Mouse (Mus musculus) lung, embryonic 16.5 days (tissue): ENCODE measurements around the gene Fkbp10. TPM values are rescaled to one million over a fixed set of nuclear protein-coding genes. Genes with fewer than 3 reads are reported as not detected.

ENCODE experiments used
- ATAC-seq: fragments of 200-750 bp; cut with Nextera tagmentation; 2 replicates; pipeline ENCODE4 v1.8.0; 2017; ENCODE audit warnings: low read depth, mild to moderate bottlenecking, moderate library complexity
- H3K27ac ChIP-seq: fragments of 300-500 bp; sonication (generic); 2 replicates; pipeline ENCODE4 v1.5.1; 2014; ENCODE audit warnings: mild to moderate bottlenecking, control low read depth, low read length
- H3K27me3 ChIP-seq: fragments of 300-500 bp; sonication (generic); 2 replicates; pipeline ENCODE4 v1.6.1; 2014; ENCODE audit warnings: low read depth, low read length, mixed read lengths; ENCODE audit not compliant: control insufficient read depth, insufficient read depth
- H3K36me3 ChIP-seq: fragments of 300-500 bp; sonication (generic); 2 replicates; pipeline ENCODE4 v1.6.1; 2014; ENCODE audit warnings: low read length; ENCODE audit not compliant: control insufficient read depth, insufficient read depth
- H3K4me1 ChIP-seq: fragments of 300-500 bp; sonication (generic); replicated peaks from 2 replicates; pipeline ENCODE4 v1.6.1; 2014; ENCODE audit warnings: low read length, mixed read lengths; ENCODE audit not compliant: control insufficient read depth, insufficient read depth
- H3K4me2 ChIP-seq: fragments of 300-500 bp; sonication (generic); 2 replicates; pipeline ENCODE4 v1.6.1; 2014; ENCODE audit warnings: low read depth, low read length, control low read depth
- H3K4me3 ChIP-seq: fragments of 300-500 bp; sonication (generic); 2 replicates; pipeline ENCODE4 v1.5.1; 2014; ENCODE audit warnings: mild to moderate bottlenecking, low read length, control low read depth
- H3K9ac ChIP-seq: fragments of 300-500 bp; sonication (generic); 2 replicates; pipeline ENCODE4 v1.6.1; 2014; ENCODE audit warnings: low read length, control low read depth
- H3K9me3 ChIP-seq: fragments of 300-500 bp; sonication (generic); 2 replicates; pipeline ENCODE4 v1.6.1; 2016; ENCODE audit warnings: low read length; ENCODE audit not compliant: control insufficient read depth
- WGBS: fragments of 180-500 bp; shearing (Covaris S2); extraction: QIAGEN DNeasy Blood & Tissue Kit; methylation state at CpG from one replicate; pipeline ENCODE4 v1.1.7; 2014; 5-methylcytosine and 5-hydroxymethylcytosine counted together
- polyA plus RNA-seq: library from polyadenylated mRNA; unstranded; fragments of >200 nt; fragmentation: Nextera tagmentation; extraction: Ambion mirVana; gene quantifications from 2 replicates; pipeline ENCODE4 v1.2.1, GENCODE M21; 2015

The Fkbp10 gene
- polyA plus RNA-seq, 1 experiment from 2014 or later: 152 TPM

- 1% methylated on average over 87 of the region's 93 CpGs for WGBS
- H3K4me1 ChIP-seq: peaks cover 38% of the 10 kb centered on the region
- H3K27ac ChIP-seq: peak within 1 kb of the TSS; percentile 97
- no peaks in the 10 kb centered on the region for H3K9me3 ChIP-seq
- H3K27me3 ChIP-seq: no peaks in the 10 kb centered on the region
- ATAC-seq: peak; percentile 97
- peaks cover 6% of the 10 kb centered on the region for H3K36me3 ChIP-seq
- H3K9ac ChIP-seq: peak within 1 kb of the TSS; percentile 91
- peak within 1 kb of the TSS; percentile 79 for H3K4me2 ChIP-seq
- H3K4me3 ChIP-seq: peak within 1 kb of the TSS; percentile 84
These were observed 1.2 kb upstream of the Fkbp10 start, which contains the start of gene P3h4 for GRCm38 (mm10) chr11:100414021-100414913. TSS of gene P3h4 (minus strand) at chr11:100414836.

DNA sequence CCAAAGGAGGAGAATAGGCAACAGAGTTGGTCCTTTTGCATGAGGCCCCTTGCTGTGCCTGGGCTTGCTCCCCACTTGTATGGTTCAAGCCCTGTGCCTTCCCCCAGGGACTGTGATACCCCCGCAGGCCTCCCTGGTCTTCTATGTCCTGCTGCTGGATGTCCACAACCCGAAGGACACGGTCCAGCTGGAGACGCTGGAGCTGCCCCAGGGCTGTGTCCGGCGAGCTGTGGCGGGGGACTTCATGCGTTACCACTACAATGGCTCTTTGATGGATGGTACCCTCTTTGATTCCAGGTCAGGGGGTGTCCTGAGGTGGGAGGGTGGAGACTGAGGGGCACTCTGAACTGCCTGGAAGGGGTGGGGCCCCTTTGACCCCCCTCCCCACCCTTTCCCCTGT lies 6.0 kb downstream of the Fkbp10 start:
- Histone ChIP-seq H3K9ac (no peak overlapping the region), H3K4me2 (no peak overlapping the region), H3K27me3 (no peaks in the 10 kb centered on the region), H3K4me3 (no peak overlapping the region), H3K9me3 (no peaks in the 10 kb centered on the region), H3K4me1 (peaks cover 7% of the 10 kb centered on the region), H3K27ac (no peak overlapping the region), H3K36me3 (peaks cover 25% of the 10 kb centered on the region)
- WGBS: 74% methylated on average over 8 of the region's 8 CpGs
- no peak for ATAC-seq

- ATAC-seq: no peak
- Histone ChIP-seq H3K27me3 (no peaks in the 10 kb centered on the region), H3K4me1 (no peaks in the 10 kb centered on the region), H3K4me2 (no peak overlapping the region), H3K4me3 (no peak overlapping the region), H3K36me3 (peaks cover 25% of the 10 kb centered on the region), H3K9ac (no peak overlapping the region), H3K9me3 (no peaks in the 10 kb centered on the region), H3K27ac (no peak overlapping the region)
- 82% methylated on average over 7 of the region's 7 CpGs for WGBS
These were observed 8.3 kb downstream of the Fkbp10 start for GRCm38 (mm10) chr11:100423836-100424235.

- ATAC-seq: peak; percentile 38
- Histone ChIP-seq H3K9ac (no peak overlapping the region), H3K4me1 (no peaks in the 10 kb centered on the region), H3K27me3 (no peaks in the 10 kb centered on the region), H3K4me3 (no peak overlapping the region), H3K4me2 (no peak overlapping the region), H3K27ac (no peak overlapping the region), H3K36me3 (peaks cover 29% of the 10 kb centered on the region), H3K9me3 (no peaks in the 10 kb centered on the region)
- WGBS: 24% methylated on average over 7 of the region's 7 CpGs
These were observed 10.4 kb downstream of the Fkbp10 start for GRCm38 (mm10) chr11:100425851-100426250.

- Histone ChIP-seq H3K9ac (no peak overlapping the region), H3K27ac (no peak overlapping the region), H3K36me3 (peaks cover 28% of the 10 kb centered on the region), H3K9me3 (no peaks in the 10 kb centered on the region), H3K4me1 (no peaks in the 10 kb centered on the region), H3K4me2 (no peak overlapping the region), H3K27me3 (no peaks in the 10 kb centered on the region), H3K4me3 (no peak overlapping the region)
- WGBS: 77% methylated on average over 3 of the region's 3 CpGs
- ATAC-seq: no peak
These were observed 11.3 kb downstream of the Fkbp10 start for GRCm38 (mm10) chr11:100426820-100427219.

DNA sequence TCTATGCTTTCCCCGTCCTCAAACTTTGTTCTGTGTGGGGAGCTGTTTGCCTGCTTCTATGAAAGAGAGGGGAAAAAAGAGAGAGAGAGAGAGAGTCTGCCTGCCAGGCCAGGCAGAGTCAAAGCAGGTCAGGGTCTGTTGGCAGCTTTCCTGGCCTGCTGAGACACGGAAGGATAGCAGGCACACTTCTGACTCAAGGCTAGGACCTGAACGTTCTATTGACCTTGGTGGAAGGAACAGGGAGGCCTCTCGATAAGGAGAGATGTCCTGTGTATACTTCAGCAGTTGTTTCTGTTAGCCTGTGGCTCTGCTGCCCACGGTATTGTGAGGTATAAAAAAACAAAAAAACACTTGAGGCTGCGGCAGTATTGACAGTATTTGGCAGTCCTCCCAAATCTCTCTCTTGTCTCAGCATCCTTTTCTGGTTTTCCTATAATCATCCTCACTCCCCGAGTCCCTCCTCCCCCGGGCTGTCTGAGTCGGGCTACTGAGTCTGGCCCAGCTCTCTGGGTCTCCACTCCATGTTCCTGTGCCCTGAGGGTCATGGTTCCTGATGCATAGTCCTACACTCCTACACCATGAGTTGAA lies 13.2 kb downstream of the Fkbp10 start:
- 48% methylated on average over 9 of the region's 9 CpGs for WGBS
- H3K9ac ChIP-seq: no peak overlapping the region
- H3K27me3 ChIP-seq: no peaks in the 10 kb centered on the region
- no peaks in the 10 kb centered on the region for H3K9me3 ChIP-seq
- H3K4me1 ChIP-seq: no peaks in the 10 kb centered on the region
- peaks cover 22% of the 10 kb centered on the region for H3K36me3 ChIP-seq
- H3K4me2 ChIP-seq: no peak overlapping the region
- no peak overlapping the region for H3K4me3 ChIP-seq
- no peak overlapping the region for H3K27ac ChIP-seq
- ATAC-seq: 0 out of 2 replicates have a peak, but pooled peaks have one; percentile 35

DNA sequence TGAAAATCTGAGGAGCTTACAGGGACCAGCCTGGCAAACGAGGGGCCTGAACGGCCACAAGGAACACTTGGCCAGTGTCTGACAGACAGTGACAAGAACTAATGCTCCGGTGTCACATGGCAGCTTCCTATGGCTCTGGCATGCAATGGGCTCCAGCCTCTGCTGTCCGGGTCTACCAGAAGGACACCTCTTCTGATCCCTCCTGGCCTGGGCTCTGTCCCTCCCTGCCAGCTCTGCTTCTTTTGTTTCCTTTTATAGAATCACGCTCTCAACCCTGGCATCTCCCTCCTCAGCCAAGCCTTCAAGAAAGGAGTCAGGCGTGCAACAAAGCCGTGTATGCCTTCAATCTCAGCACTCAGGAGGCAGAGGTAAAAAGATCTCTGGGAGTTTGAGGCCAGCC lies 14.6 kb downstream of the Fkbp10 start:
- Histone ChIP-seq H3K27me3 (no peaks in the 10 kb centered on the region), H3K4me2 (no peak overlapping the region), H3K9ac (no peak overlapping the region), H3K9me3 (no peaks in the 10 kb centered on the region), H3K4me3 (no peak overlapping the region), H3K36me3 (peaks cover 18% of the 10 kb centered on the region), H3K4me1 (no peaks in the 10 kb centered on the region), H3K27ac (no peak overlapping the region)
- 84% methylated on average over 7 of the region's 7 CpGs for WGBS
- no peak for ATAC-seq

DNA sequence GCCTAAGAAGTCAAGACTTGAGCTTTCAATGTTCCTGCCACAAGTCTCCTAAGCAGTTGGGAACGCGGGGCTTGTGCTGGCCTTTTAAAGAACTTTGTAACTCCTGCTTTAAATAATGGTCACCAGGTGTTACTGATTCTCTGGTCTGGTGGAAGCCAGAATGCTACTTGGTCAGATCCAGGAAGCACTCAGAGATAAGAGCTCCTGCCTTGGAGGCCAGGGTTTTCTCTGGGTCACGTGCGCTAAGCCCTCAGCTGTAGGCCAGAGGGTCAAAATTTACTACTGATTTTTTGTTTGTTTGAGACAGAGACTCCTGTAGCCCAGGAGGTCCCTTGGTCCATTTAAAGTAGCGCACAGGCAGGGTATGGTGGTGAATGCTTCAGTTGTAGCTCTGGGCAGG lies 16.5 kb downstream of the Fkbp10 start:
- Histone ChIP-seq H3K9ac (no peak overlapping the region), H3K36me3 (peaks cover 20% of the 10 kb centered on the region)

DNA sequence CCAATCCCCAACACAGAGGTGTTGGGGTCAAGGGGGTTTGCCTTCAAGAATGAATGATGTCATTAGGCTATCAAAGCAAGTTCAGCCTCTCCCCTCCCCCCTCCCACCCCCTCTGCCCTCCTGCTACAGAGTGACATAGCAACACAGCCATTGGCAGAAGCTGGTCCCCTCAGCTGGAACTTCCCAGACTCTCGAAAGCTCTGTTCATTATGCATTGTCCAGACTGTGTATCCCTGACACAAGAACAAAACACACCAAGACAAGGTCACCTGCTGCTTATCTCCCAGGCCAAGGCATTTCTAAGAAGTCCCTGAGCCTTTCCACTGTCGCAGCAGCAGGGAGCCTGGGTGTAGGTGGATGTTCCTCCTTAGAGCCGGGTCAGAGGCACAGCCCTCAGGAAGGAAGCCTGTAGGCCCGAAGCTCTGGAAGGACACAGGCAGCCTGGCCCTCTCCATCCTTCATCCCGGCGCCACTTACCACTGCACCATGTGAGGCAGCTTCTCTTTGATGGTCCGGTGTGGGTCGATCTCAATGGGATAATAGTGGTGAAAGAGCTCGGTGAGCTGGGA lies 20.3 kb downstream of the Fkbp10 start:
- no peak for ATAC-seq
- Histone ChIP-seq H3K9ac (no peak overlapping the region), H3K4me2 (no peak overlapping the region), H3K36me3 (peaks cover 23% of the 10 kb centered on the region), H3K27ac (no peak overlapping the region), H3K4me3 (no peak overlapping the region), H3K27me3 (no peaks in the 10 kb centered on the region), H3K9me3 (no peaks in the 10 kb centered on the region), H3K4me1 (peaks cover 10% of the 10 kb centered on the region)
- 84% methylated on average over 9 of the region's 9 CpGs for WGBS

More for the DNA sequence above, 16.5 kb downstream of the Fkbp10 start:
- H3K4me2 ChIP-seq: no peak overlapping the region
- no peak overlapping the region for H3K27ac ChIP-seq
- H3K27me3 ChIP-seq: no peaks in the 10 kb centered on the region
- no peaks in the 10 kb centered on the region for H3K9me3 ChIP-seq
- no peak for ATAC-seq
- no peak overlapping the region for H3K4me3 ChIP-seq
- 69% methylated on average over 5 of the region's 5 CpGs for WGBS
- no peaks in the 10 kb centered on the region for H3K4me1 ChIP-seq
